Mouse (Mus musculus): Measurements from ENCODE around the gene Agps.

- TF ChIP-seq CTCF (IDR thresholded peaks at IDR 0.05; ENCODE audit: borderline replicate concordance, insufficient read depth, low read depth, low read length) = no peak
- no peak for TF ChIP-seq POLR2A (IDR thresholded peaks at IDR 0.05; ENCODE audit: borderline replicate concordance, insufficient read depth, low read length)
Measured at GRCm38 (mm10) chr2:75834492-75834891, 2.5 kb downstream of the Agps start.

All from cerebellum, adult 2 months (tissue).